Mouse (Mus musculus) embryonic facial prominence, embryonic 14.5 days (tissue): ENCODE measurements around the gene Gm20821. TPM values are rescaled to one million over a fixed set of nuclear protein-coding genes. Genes with fewer than 3 reads are reported as not detected.
"Not testable (repeated sequence)": the region's sequence is repeated elsewhere in the genome, so short reads cannot be mapped to it uniquely, and the experiment has no call there.

Experiments used
- ATAC-seq: fragments of 200-750 bp; cut with Nextera tagmentation; 2 replicates; pipeline ENCODE4 v1.8.0; 2017; ENCODE audit warnings: low read depth, moderate number of reproducible peaks, moderate TSS enrichment
- DNase-seq: peaks from one replicate; pipeline ENCODE4 v3.0.0-alpha.2; 2015; ENCODE audit warnings: low spot score
- H3K27ac ChIP-seq: fragments of 300-500 bp; sonication (generic); replicated peaks from 2 replicates; pipeline ENCODE4 v1.5.1; 2014; ENCODE audit warnings: low read depth, mild to moderate bottlenecking, low read length, moderate library complexity
- H3K27me3 ChIP-seq: fragments of 300-500 bp; sonication (generic); replicated peaks from 2 replicates; pipeline ENCODE4 v1.6.1; 2014; ENCODE audit warnings: low read length; ENCODE audit not compliant: control insufficient read depth, insufficient read depth
- H3K36me3 ChIP-seq: fragments of 300-500 bp; sonication (generic); 2 replicates; pipeline ENCODE4 v1.6.1; 2014; ENCODE audit warnings: low read length, mixed read lengths; ENCODE audit not compliant: control insufficient read depth, insufficient read depth
- H3K4me1 ChIP-seq: fragments of 300-500 bp; sonication (generic); 2 replicates; pipeline ENCODE4 v1.6.1; 2014; ENCODE audit warnings: antibody characterized with exemption, low read length; ENCODE audit not compliant: control insufficient read depth, insufficient read depth
- H3K4me2 ChIP-seq: fragments of 300-500 bp; sonication (generic); 2 replicates; pipeline ENCODE4 v1.6.1; 2014; ENCODE audit warnings: low read depth, mild to moderate bottlenecking, low read length, moderate library complexity, mixed read lengths
- H3K4me3 ChIP-seq: fragments of 300-500 bp; sonication (generic); 2 replicates; pipeline ENCODE4 v1.5.1; 2014; ENCODE audit warnings: low read depth, mild to moderate bottlenecking, low read length
- H3K9ac ChIP-seq: fragments of 300-500 bp; sonication (generic); 2 replicates; pipeline ENCODE4 v1.6.1; 2014; ENCODE audit warnings: low read depth, mild to moderate bottlenecking, low read length, moderate library complexity, mixed read lengths
- H3K9me3 ChIP-seq: fragments of 300-500 bp; sonication (generic); 2 replicates; pipeline ENCODE4 v1.6.1; 2016; ENCODE audit warnings: low read length; ENCODE audit not compliant: control insufficient read depth
- WGBS: fragments of 180-500 bp; shearing (Covaris S2); extraction: QIAGEN DNeasy Blood & Tissue Kit; methylation state at CpG from one replicate; pipeline ENCODE4 v1.1.7; 2014; 5-methylcytosine and 5-hydroxymethylcytosine counted together
- polyA plus RNA-seq: library from polyadenylated mRNA; unstranded; fragments of >200 nt; fragmentation: Nextera tagmentation; extraction: Ambion mirVana; gene quantifications from 2 replicates; pipeline ENCODE4 v1.2.1, GENCODE M21; 2014

Gene Gm20821
- not detected in 2 replicates for polyA plus RNA-seq

DNA sequence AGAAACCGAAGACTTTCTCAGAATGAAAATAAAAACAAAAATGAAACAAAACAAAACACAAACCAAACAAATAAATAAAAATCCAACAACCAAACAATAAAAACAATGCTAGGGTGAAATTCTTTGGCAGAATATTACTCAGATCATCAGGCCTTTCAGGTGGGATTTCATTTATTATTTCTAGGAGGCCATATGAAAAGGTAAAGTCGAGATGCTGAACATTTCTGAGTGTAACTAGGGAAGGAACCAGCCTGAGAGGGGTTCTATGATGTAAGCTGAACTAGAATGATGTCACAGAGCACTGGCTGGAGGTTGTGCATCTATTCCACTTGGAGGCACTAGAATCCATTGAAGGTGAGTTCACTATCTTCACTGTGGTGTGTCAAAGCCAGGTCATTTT is at the start of gene Gm20821:
Gm20821 (plus strand) TSS at position 301 of the 400 bp plus-strand sequence.
- not testable (repeated sequence) for H3K27ac ChIP-seq, H3K9ac ChIP-seq, H3K36me3 ChIP-seq, H3K4me1 ChIP-seq, H3K9me3 ChIP-seq, DNase-seq, H3K4me2 ChIP-seq, H3K4me3 ChIP-seq, ATAC-seq, H3K27me3 ChIP-seq
- 23% methylated on average over 2 of the region's 2 CpGs for WGBS
